Mouse (Mus musculus): Measurements from ENCODE around the gene Olfr283. TPM values are rescaled to one million over a fixed set of nuclear protein-coding genes. Genes with fewer than 3 reads are reported as not detected.
"Not testable (repeated sequence)": the region's sequence is repeated elsewhere in the genome, so short reads cannot be mapped to it uniquely, and the experiment has no call there.

The Olfr283 gene
- polyA plus RNA-seq (2015; fragmentation: Nextera tagmentation; extraction: Ambion mirVana): not detected in 2 replicates

GRCm38 (mm10) chr15:98380846-98381245 lies at the start of gene Olfr283:
TSS of gene Olfr283 (minus strand) at chr15:98380946.
- Histone ChIP-seq H3K4me3 (no peak within 1 kb of the TSS), H3K4me1 (replicated peaks) (no peaks in the 10 kb centered on the region), H3K36me3 (no peaks in the 10 kb centered on the region), H3K9ac (no peak within 1 kb of the TSS), H3K9me3 (replicated peaks) (no peaks in the 10 kb centered on the region), H3K27ac (no peak within 1 kb of the TSS), H3K4me2 (no peak within 1 kb of the TSS), H3K27me3 (no peaks in the 10 kb centered on the region)
- ATAC-seq (replicated peaks; ENCODE audit: insufficient number of reproducible peaks, insufficient read depth, low FRiP score, low read depth): no peak
- WGBS: 75% methylated on average over 6 of the region's 6 CpGs

- no peak for ATAC-seq (replicated peaks; ENCODE audit: insufficient number of reproducible peaks, insufficient read depth, low FRiP score, low read depth)
- Histone ChIP-seq H3K4me3 (no peak overlapping the region), H3K9ac (no peak overlapping the region), H3K4me2 (no peak overlapping the region), H3K4me1 (replicated peaks) (no peaks in the 10 kb centered on the region), H3K36me3 (no peaks in the 10 kb centered on the region), H3K27me3 (no peaks in the 10 kb centered on the region), H3K27ac (no peak overlapping the region), H3K9me3 (replicated peaks) (no peaks in the 10 kb centered on the region)
- WGBS: 79% methylated on average over 7 of the region's 7 CpGs
Measured at GRCm38 (mm10) chr15:98425188-98425587, 44.4 kb upstream of the Olfr283 start.

- H3K4me2 ChIP-seq: no peak overlapping the region
- H3K4me1 ChIP-seq (replicated peaks): no peaks in the 10 kb centered on the region
- no peak overlapping the region for H3K27ac ChIP-seq
- WGBS: 46% methylated on average over 6 of the region's 6 CpGs
- H3K27me3 ChIP-seq: no peaks in the 10 kb centered on the region
- no peak for ATAC-seq (replicated peaks; ENCODE audit: insufficient number of reproducible peaks, insufficient read depth, low FRiP score, low read depth)
- H3K9me3 ChIP-seq (replicated peaks): no peaks in the 10 kb centered on the region
- H3K4me3 ChIP-seq: no peak overlapping the region
- H3K9ac ChIP-seq: no peak overlapping the region
- H3K36me3 ChIP-seq: no peaks in the 10 kb centered on the region
Measured at GRCm38 (mm10) chr15:98424753-98425152, 44.0 kb upstream of the Olfr283 start.

- Histone ChIP-seq H3K27ac (no peak overlapping the region), H3K9me3 (replicated peaks) (no peaks in the 10 kb centered on the region), H3K27me3 (no peaks in the 10 kb centered on the region), H3K36me3 (no peaks in the 10 kb centered on the region), H3K4me2 (no peak overlapping the region), H3K9ac (no peak overlapping the region), H3K4me3 (no peak overlapping the region), H3K4me1 (replicated peaks) (no peaks in the 10 kb centered on the region)
- no peak for ATAC-seq (replicated peaks; ENCODE audit: insufficient number of reproducible peaks, insufficient read depth, low FRiP score, low read depth)
- WGBS: 71% methylated on average over 14 of the region's 14 CpGs
Measured at GRCm38 (mm10) chr15:98424326-98424725, 43.6 kb upstream of the Olfr283 start.

GRCm38 (mm10) chr15:98420897-98421296 lies 40.2 kb upstream of the Olfr283 start:
- ATAC-seq (replicated peaks; ENCODE audit: insufficient number of reproducible peaks, insufficient read depth, low FRiP score, low read depth): no peak
- no peak overlapping the region for H3K4me2 ChIP-seq

GRCm38 (mm10) chr15:98418096-98418495 lies 37.4 kb upstream of the Olfr283 start:
- Histone ChIP-seq H3K4me2 (no peak overlapping the region), H3K36me3 (no peaks in the 10 kb centered on the region), H3K9me3 (replicated peaks) (no peaks in the 10 kb centered on the region), H3K27ac (no peak overlapping the region), H3K4me3 (no peak overlapping the region), H3K27me3 (no peaks in the 10 kb centered on the region), H3K4me1 (replicated peaks) (no peaks in the 10 kb centered on the region), H3K9ac (no peak overlapping the region)
- 66% methylated on average over 7 of the region's 7 CpGs for whole genome bisulfite sequencing
- no peak for ATAC-seq (replicated peaks; ENCODE audit: insufficient number of reproducible peaks, insufficient read depth, low FRiP score, low read depth)

More at GRCm38 (mm10) chr15:98420897-98421296, 40.2 kb upstream of the Olfr283 start:
- Histone ChIP-seq H3K4me3 (no peak overlapping the region), H3K36me3 (no peaks in the 10 kb centered on the region), H3K4me1 (replicated peaks) (no peaks in the 10 kb centered on the region), H3K9ac (no peak overlapping the region), H3K27me3 (no peaks in the 10 kb centered on the region), H3K9me3 (replicated peaks) (no peaks in the 10 kb centered on the region), H3K27ac (no peak overlapping the region)
- 49% methylated on average over 4 of the region's 4 CpGs for WGBS

- not testable (repeated sequence) for ATAC-seq (replicated peaks; ENCODE audit: insufficient number of reproducible peaks, insufficient read depth, low FRiP score, low read depth); H3K4me3 ChIP-seq; H3K4me1 ChIP-seq (replicated peaks); H3K27me3 ChIP-seq; H3K9me3 ChIP-seq (replicated peaks); H3K36me3 ChIP-seq; H3K9ac ChIP-seq; H3K4me2 ChIP-seq; H3K27ac ChIP-seq
- WGBS: 49% methylated on average over 2 of the region's 3 CpGs
Measured at GRCm38 (mm10) chr15:98417285-98417684, 36.5 kb upstream of the Olfr283 start.

- ATAC-seq (replicated peaks; ENCODE audit: insufficient number of reproducible peaks, insufficient read depth, low FRiP score, low read depth); H3K9me3 ChIP-seq (replicated peaks); H3K27ac ChIP-seq; H3K36me3 ChIP-seq; H3K9ac ChIP-seq; H3K4me1 ChIP-seq (replicated peaks); H3K4me3 ChIP-seq; H3K27me3 ChIP-seq; H3K4me2 ChIP-seq: not testable (repeated sequence)
Measured at GRCm38 (mm10) chr15:98416802-98417201, 36.1 kb upstream of the Olfr283 start.

- no peaks in the 10 kb centered on the region for H3K36me3 ChIP-seq
- no peaks in the 10 kb centered on the region for H3K4me1 ChIP-seq (replicated peaks)
- H3K4me2 ChIP-seq: no peak overlapping the region
- no peak overlapping the region for H3K27ac ChIP-seq
- no peak overlapping the region for H3K4me3 ChIP-seq
- H3K27me3 ChIP-seq: no peaks in the 10 kb centered on the region
- WGBS: 67% methylated on average over 4 of the region's 4 CpGs
- H3K9ac ChIP-seq: no peak overlapping the region
- no peaks in the 10 kb centered on the region for H3K9me3 ChIP-seq (replicated peaks)
- no peak for ATAC-seq (replicated peaks; ENCODE audit: insufficient number of reproducible peaks, insufficient read depth, low FRiP score, low read depth)
Measured at GRCm38 (mm10) chr15:98415996-98416395, 35.2 kb upstream of the Olfr283 start.

- no peak overlapping the region for H3K4me2 ChIP-seq
- no peak overlapping the region for H3K27ac ChIP-seq
- H3K4me3 ChIP-seq: no peak overlapping the region
- H3K4me1 ChIP-seq (replicated peaks): no peaks in the 10 kb centered on the region
- no peak for ATAC-seq (replicated peaks; ENCODE audit: insufficient number of reproducible peaks, insufficient read depth, low FRiP score, low read depth)
- no peaks in the 10 kb centered on the region for H3K36me3 ChIP-seq
- no peaks in the 10 kb centered on the region for H3K27me3 ChIP-seq
- WGBS: 81% methylated on average over 9 of the region's 9 CpGs
- H3K9me3 ChIP-seq (replicated peaks): no peaks in the 10 kb centered on the region
- H3K9ac ChIP-seq: no peak overlapping the region
Measured at GRCm38 (mm10) chr15:98410249-98410648, 29.5 kb upstream of the Olfr283 start.

GRCm38 (mm10) chr15:98409635-98410034 lies 28.9 kb upstream of the Olfr283 start:
- Histone ChIP-seq H3K4me3 (no peak overlapping the region), H3K27ac (no peak overlapping the region), H3K9ac (no peak overlapping the region), H3K4me1 (replicated peaks) (no peaks in the 10 kb centered on the region), H3K4me2 (no peak overlapping the region), H3K9me3 (replicated peaks) (no peaks in the 10 kb centered on the region), H3K36me3 (no peaks in the 10 kb centered on the region), H3K27me3 (no peaks in the 10 kb centered on the region)
- no peak for ATAC-seq (replicated peaks; ENCODE audit: insufficient number of reproducible peaks, insufficient read depth, low FRiP score, low read depth)
- 86% methylated on average over 2 of the region's 2 CpGs for WGBS

- Histone ChIP-seq H3K4me2 (no peak overlapping the region), H3K4me1 (replicated peaks) (no peaks in the 10 kb centered on the region)
- 64% methylated on average over 17 of the region's 17 CpGs for WGBS
Measured at GRCm38 (mm10) chr15:98408406-98409060, 27.8 kb upstream of the Olfr283 start.

More at GRCm38 (mm10) chr15:98408406-98409060, 27.8 kb upstream of the Olfr283 start:
- Histone ChIP-seq H3K9ac (no peak overlapping the region), H3K4me3 (no peak overlapping the region), H3K36me3 (no peaks in the 10 kb centered on the region), H3K27me3 (no peaks in the 10 kb centered on the region), H3K9me3 (replicated peaks) (no peaks in the 10 kb centered on the region), H3K27ac (no peak overlapping the region)
- no peak for ATAC-seq (replicated peaks; ENCODE audit: insufficient number of reproducible peaks, insufficient read depth, low FRiP score, low read depth)
